Comparison of ENCODE assay signal across 6 mouse cellular contexts in genomic region chr8:71142373-71142973, GRCm38 (mm10).
DNase-seq lines count a peak whose midpoint lies in the region; ATAC-seq lines count a peak whose summit lies in the region.
"Not testable (repeated sequence)": the region's sequence is repeated elsewhere in the genome, so short reads cannot be mapped to it uniquely, and the experiment has no call there.

No protein-coding gene starts in this region.

- not testable (repeated sequence) for H3K27me3 ChIP-seq in embryonic facial prominence, embryonic 11.5 days (ENCODE audit: control insufficient read depth, insufficient read depth, low read length); forebrain, embryonic 11.5 days (ENCODE audit: control insufficient read depth, insufficient read depth, low read length); heart, embryonic 14.5 days (ENCODE audit: control insufficient read depth, insufficient read depth, low read length); hindbrain, embryonic 15.5 days; midbrain, embryonic 14.5 days (ENCODE audit: control insufficient read depth, insufficient read depth, low read length)

- H3K4me2 ChIP-seq in embryonic facial prominence, embryonic 11.5 days (ENCODE audit: low read depth, low read length); forebrain, embryonic 11.5 days (ENCODE audit: low read depth, low read length, severe bottlenecking); heart, embryonic 14.5 days (ENCODE audit: low read length); hindbrain, embryonic 15.5 days; midbrain, embryonic 14.5 days (ENCODE audit: low read length): not testable (repeated sequence)

- H3K9me3 ChIP-seq in embryonic facial prominence, embryonic 11.5 days (replicated peaks; ENCODE audit: control insufficient read depth, low read length); forebrain, embryonic 11.5 days (ENCODE audit: control insufficient read depth, low read length); heart, embryonic 14.5 days (ENCODE audit: control insufficient read depth, low read length); hindbrain, embryonic 15.5 days; midbrain, embryonic 14.5 days (ENCODE audit: control insufficient read depth, low read length): not testable (repeated sequence)

- not testable (repeated sequence) for H3K9ac ChIP-seq in embryonic facial prominence, embryonic 11.5 days (replicated peaks; ENCODE audit: low read length); forebrain, embryonic 11.5 days (ENCODE audit: low read length); heart, embryonic 14.5 days (ENCODE audit: low read length); hindbrain, embryonic 15.5 days; midbrain, embryonic 14.5 days (replicated peaks; ENCODE audit: low read length)

- not testable (repeated sequence) for H3K36me3 ChIP-seq in embryonic facial prominence, embryonic 11.5 days (replicated peaks; ENCODE audit: control insufficient read depth, insufficient read depth, low read depth, low read length); forebrain, embryonic 11.5 days (ENCODE audit: control insufficient read depth, insufficient read depth, low read length); heart, embryonic 14.5 days (ENCODE audit: control insufficient read depth, insufficient read depth, low read length); hindbrain, embryonic 15.5 days; midbrain, embryonic 14.5 days (ENCODE audit: control insufficient read depth, insufficient read depth, low read length)

- DNase-seq in embryonic facial prominence, embryonic 11.5 days (ENCODE audit: low spot score); forebrain, embryonic 11.5 days (ENCODE audit: low spot score); midbrain, embryonic 14.5 days: not testable (repeated sequence)
- peak; percentile 8 for DNase-seq in lung, postnatal 10 days

- H3K27ac ChIP-seq in embryonic facial prominence, embryonic 11.5 days (replicated peaks; ENCODE audit: low read depth, low read length); forebrain, embryonic 11.5 days (ENCODE audit: low read depth, low read length); heart, embryonic 14.5 days (replicated peaks in 1 of 2; ENCODE audit: control insufficient read depth in 1 of 2, insufficient read depth in 1 of 2, low read depth in 2 of 2, low read length in 2 of 2); hindbrain, embryonic 15.5 days (replicated peaks); midbrain, embryonic 14.5 days (replicated peaks; ENCODE audit: low read depth, low read length): not testable (repeated sequence)

- 69% methylated on average over 3 of the region's 3 CpGs for WGBS in embryonic facial prominence, embryonic 11.5 days
- WGBS in forebrain, embryonic 11.5 days = 67% methylated on average over 3 of the region's 3 CpGs
- 53% methylated on average over 3 of the region's 3 CpGs for WGBS in heart, embryonic 14.5 days
- 75% methylated on average over 3 of the region's 3 CpGs for whole genome bisulfite sequencing in hindbrain, embryonic 15.5 days
- WGBS in midbrain, embryonic 14.5 days = 68% methylated on average over 3 of the region's 3 CpGs

- not testable (repeated sequence) for H3K4me1 ChIP-seq in embryonic facial prominence, embryonic 11.5 days (ENCODE audit: control insufficient read depth, insufficient read depth, low read length); forebrain, embryonic 11.5 days (replicated peaks; ENCODE audit: control insufficient read depth, insufficient read depth, low read length); heart, embryonic 14.5 days (ENCODE audit: control insufficient read depth in 2 of 2, insufficient read depth in 2 of 2, low read length in 2 of 2); hindbrain, embryonic 15.5 days (replicated peaks); midbrain, embryonic 14.5 days (ENCODE audit: control insufficient read depth, insufficient read depth, low read length)

- peak; percentile 59; the same call in 1 of the 2 replicates for ATAC-seq in embryonic facial prominence, embryonic 11.5 days (replicated peaks; ENCODE audit: insufficient number of reproducible peaks, low FRiP score, low TSS enrichment, low read depth)
- ATAC-seq in forebrain, embryonic 11.5 days (replicated peaks; ENCODE audit: low FRiP score) = peak; percentile 42; the same call in 1 of the 2 replicates
- ATAC-seq in heart, embryonic 14.5 days (ENCODE audit: insufficient number of reproducible peaks, insufficient read depth, low FRiP score, low read depth) = peak; percentile 47; the same call in 1 of the 2 replicates
- ATAC-seq in hindbrain, embryonic 15.5 days (ENCODE audit: low FRiP score, low read depth) = peak; percentile 51; the same call in 1 of the 2 replicates
- ATAC-seq in midbrain, embryonic 14.5 days (ENCODE audit: low FRiP score, low TSS enrichment) = peak; percentile 58; the same call in 1 of the 2 replicates

- not testable (repeated sequence) for H3K4me3 ChIP-seq in embryonic facial prominence, embryonic 11.5 days (ENCODE audit: low read depth, low read length); forebrain, embryonic 11.5 days (ENCODE audit: low read depth, low read length); heart, embryonic 14.5 days (ENCODE audit: control insufficient read depth in 1 of 2, insufficient read depth in 1 of 2, low read depth in 1 of 2, low read length in 2 of 2); hindbrain, embryonic 15.5 days; midbrain, embryonic 14.5 days (replicated peaks; ENCODE audit: low read depth, low read length)
